Mouse (Mus musculus) midbrain, embryonic 11.5 days (tissue): ENCODE data around the gene Cd163. TPM values are rescaled to one million over a fixed set of nuclear protein-coding genes. Genes with fewer than 3 reads are reported as not detected.
A peak's percentile ranks its signal among the peaks of the same experiment; 100 is the strongest.
"Not testable (repeated sequence)": the region's sequence is repeated elsewhere in the genome, so short reads cannot be mapped to it uniquely, and the experiment has no call there.

Experiments used
- ATAC-seq: fragments of 200-750 bp; cut with Nextera tagmentation; 2 replicates; pipeline ENCODE4 v1.8.0; 2017; ENCODE audit warnings: moderate TSS enrichment, moderate library complexity; ENCODE audit not compliant: low FRiP score
- DNase-seq: peaks from one replicate; pipeline ENCODE4 v3.0.0; 2015; ENCODE audit warnings: low spot score; ENCODE audit errors: missing footprints
- H3K27ac ChIP-seq: fragments of 300-500 bp; sonication (generic); 2 replicates; pipeline ENCODE4 v1.5.1; 2014; ENCODE audit warnings: low read depth, low read length
- H3K27me3 ChIP-seq: fragments of 300-500 bp; sonication (generic); 2 replicates; pipeline ENCODE4 v1.6.1; 2014; ENCODE audit warnings: mild to moderate bottlenecking, low read length, moderate library complexity, mixed read lengths; ENCODE audit not compliant: control insufficient read depth, insufficient read depth
- H3K36me3 ChIP-seq: fragments of 300-500 bp; sonication (generic); 2 replicates; pipeline ENCODE4 v1.6.1; 2014; ENCODE audit warnings: mild to moderate bottlenecking, low read length, moderate library complexity, mixed read lengths; ENCODE audit not compliant: control insufficient read depth, insufficient read depth
- H3K4me1 ChIP-seq: fragments of 300-500 bp; sonication (generic); 2 replicates; pipeline ENCODE4 v1.6.1; 2014; ENCODE audit warnings: low read length; ENCODE audit not compliant: control insufficient read depth, insufficient read depth
- H3K4me2 ChIP-seq: fragments of 300-500 bp; sonication (generic); 2 replicates; pipeline ENCODE4 v1.6.1; 2014; ENCODE audit warnings: mild to moderate bottlenecking, moderate library complexity
- H3K4me3 ChIP-seq: fragments of 300-500 bp; sonication (generic); 2 replicates; pipeline ENCODE4 v1.5.1; 2014; ENCODE audit warnings: low read depth, low read length
- H3K9ac ChIP-seq: fragments of 300-500 bp; sonication (generic); 2 replicates; pipeline ENCODE4 v1.6.1; 2014; ENCODE audit warnings: low read length
- H3K9me3 ChIP-seq: fragments of 300-500 bp; sonication (generic); 2 replicates; pipeline ENCODE4 v1.6.1; 2016; ENCODE audit warnings: low read length; ENCODE audit not compliant: control insufficient read depth
- WGBS: fragments of 180-500 bp; shearing (Covaris S2); extraction: QIAGEN DNeasy Blood & Tissue Kit; methylation state at CpG from one replicate; pipeline ENCODE4 v1.1.7; 2014; 5-methylcytosine and 5-hydroxymethylcytosine counted together
- polyA plus RNA-seq: library from polyadenylated mRNA; unstranded; fragments of >200 nt; fragmentation: Nextera tagmentation; extraction: Ambion mirVana; gene quantifications from 2 replicates; pipeline ENCODE4 v1.2.1, GENCODE M21; 2014

Gene Cd163
- 0.03 TPM in 1 of 2 replicates, not detected in the other for polyA plus RNA-seq

DNA sequence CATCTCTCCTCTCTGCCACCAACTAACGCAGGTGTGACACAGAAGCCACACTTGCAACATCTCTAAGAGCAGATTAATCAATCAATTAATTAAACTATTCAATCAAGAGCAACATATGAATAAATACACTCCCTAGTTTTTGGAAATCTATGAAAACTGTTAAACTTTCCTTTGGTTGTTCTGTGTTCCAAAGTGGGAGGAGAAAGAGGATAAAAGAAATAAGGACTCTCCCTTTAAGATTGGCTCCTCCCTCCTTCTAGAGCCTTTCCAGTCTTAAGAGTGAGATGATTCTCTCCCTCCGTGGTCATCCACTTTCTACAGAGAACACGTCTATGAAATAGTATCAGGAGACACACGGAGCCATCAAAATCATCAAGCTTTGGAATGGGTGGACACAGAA lies at the start of gene Cd163:
Cd163 (plus strand) TSS at position 301 of the 400 bp plus-strand sequence.
- no peak for ATAC-seq
- Histone ChIP-seq H3K36me3 (no peaks in the 10 kb centered on the region), H3K9ac (no peak within 1 kb of the TSS), H3K27ac (no peak within 1 kb of the TSS), H3K4me1 (no peaks in the 10 kb centered on the region), H3K9me3 (no peaks in the 10 kb centered on the region), H3K4me3 (no peak within 1 kb of the TSS), H3K4me2 (no peak within 1 kb of the TSS), H3K27me3 (no peaks in the 10 kb centered on the region)
- 87% methylated on average over 4 of the region's 4 CpGs for WGBS
- no peak for DNase-seq

GRCm38 (mm10) chr6:124255721-124256470 lies 48.6 kb upstream of the Cd163 start:
- ATAC-seq (no peak), DNase-seq (no peak)
- H3K9ac ChIP-seq = no peak overlapping the region
- H3K4me1 ChIP-seq = no peaks in the 10 kb centered on the region
- no peaks in the 10 kb centered on the region for H3K9me3 ChIP-seq
- H3K27ac ChIP-seq = no peak overlapping the region
- no peaks in the 10 kb centered on the region for H3K36me3 ChIP-seq
- H3K4me2 ChIP-seq = no peak overlapping the region
- WGBS = 73% methylated on average over 6 of the region's 6 CpGs
- no peak overlapping the region for H3K4me3 ChIP-seq
- H3K27me3 ChIP-seq = no peaks in the 10 kb centered on the region

DNA sequence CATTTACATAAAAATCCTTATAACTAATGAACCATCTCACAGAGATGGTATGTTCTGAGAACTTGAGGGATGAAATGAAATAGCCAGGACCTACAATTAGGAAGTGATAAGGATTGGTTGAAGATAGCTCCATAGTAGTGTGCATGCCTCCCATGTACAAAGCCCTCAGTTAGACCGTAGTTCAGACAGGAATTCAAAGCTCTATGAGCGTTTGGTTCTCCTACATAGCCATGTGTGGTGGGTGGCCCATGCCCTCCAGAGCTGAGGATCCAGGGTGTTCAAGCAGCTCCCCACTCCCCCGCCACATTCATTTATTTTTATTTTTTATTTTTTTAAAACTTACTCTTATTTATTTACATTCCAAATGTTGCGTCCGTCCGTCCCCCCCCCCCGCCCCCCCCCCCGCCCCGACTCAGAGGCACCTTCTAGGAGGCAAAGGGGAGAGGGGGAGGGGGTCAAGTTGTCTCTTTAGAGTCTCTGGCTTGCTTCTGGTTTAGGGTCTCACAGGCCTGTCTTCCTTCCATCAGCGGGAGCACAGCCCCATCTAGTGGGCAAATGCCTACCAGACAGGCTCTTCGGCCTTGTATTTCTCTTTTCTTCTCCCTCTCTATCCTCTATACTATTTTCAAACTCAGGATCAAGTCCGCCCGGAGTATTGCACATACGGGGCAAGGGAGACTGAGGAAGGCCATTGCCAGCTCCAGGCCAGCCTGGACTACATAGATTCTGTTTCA lies 44.1 kb upstream of the Cd163 start:
- no peak overlapping the region for H3K9ac ChIP-seq
- no peak overlapping the region for H3K4me3 ChIP-seq
- H3K4me2 ChIP-seq = no peak overlapping the region
- ATAC-seq (peak; percentile 89), DNase-seq (peak; percentile 98)
- H3K27ac ChIP-seq = no peak overlapping the region
- no peaks in the 10 kb centered on the region for H3K27me3 ChIP-seq
- 33% methylated on average over 11 of the region's 14 CpGs for whole genome bisulfite sequencing
- no peaks in the 10 kb centered on the region for H3K9me3 ChIP-seq
- H3K4me1 ChIP-seq = no peaks in the 10 kb centered on the region
- no peaks in the 10 kb centered on the region for H3K36me3 ChIP-seq

- Histone ChIP-seq H3K27me3 (no peaks in the 10 kb centered on the region), H3K36me3 (no peaks in the 10 kb centered on the region), H3K4me3 (no peak overlapping the region), H3K9me3 (no peaks in the 10 kb centered on the region), H3K27ac (no peak overlapping the region), H3K4me2 (no peak overlapping the region), H3K4me1 (no peaks in the 10 kb centered on the region), H3K9ac (no peak overlapping the region)
- WGBS = 5% methylated on average over 3 of the region's 3 CpGs
- peak; percentile 93 for DNase-seq
- peak; percentile 54 for ATAC-seq
Measured at GRCm38 (mm10) chr6:124262696-124263095, 41.8 kb upstream of the Cd163 start.

- H3K27me3 ChIP-seq = no peaks in the 10 kb centered on the region
- no peak for DNase-seq
- H3K36me3 ChIP-seq = no peaks in the 10 kb centered on the region
- H3K9ac ChIP-seq = no peak overlapping the region
- no peak for ATAC-seq
- H3K9me3 ChIP-seq = no peaks in the 10 kb centered on the region
- H3K27ac ChIP-seq = no peak overlapping the region
- H3K4me3 ChIP-seq = no peak overlapping the region
- no peak overlapping the region for H3K4me2 ChIP-seq
- no peaks in the 10 kb centered on the region for H3K4me1 ChIP-seq
- 79% methylated on average over 5 of the region's 5 CpGs for WGBS
Measured at GRCm38 (mm10) chr6:124273231-124273880, 31.1 kb upstream of the Cd163 start.

DNA sequence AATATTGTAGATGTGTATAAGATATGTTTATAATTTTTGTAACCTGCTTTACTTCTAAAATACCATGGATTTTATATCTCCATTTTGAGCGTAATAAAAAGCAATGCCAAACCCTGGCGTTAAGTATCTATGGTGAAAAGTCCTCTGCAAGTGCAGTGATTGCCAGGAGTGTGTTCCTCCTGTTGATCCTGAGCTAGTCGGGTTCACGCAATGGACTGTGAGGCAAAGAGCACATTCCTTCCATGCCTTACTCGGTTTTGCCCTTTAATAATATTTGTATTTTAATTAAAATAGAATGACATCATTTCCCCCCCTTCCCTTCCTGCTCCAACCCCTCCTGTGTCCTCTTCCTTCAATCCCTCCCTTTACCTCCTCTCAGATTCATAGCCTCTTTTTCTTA lies 26.8 kb upstream of the Cd163 start:
- Histone ChIP-seq H3K27me3 (no peaks in the 10 kb centered on the region), H3K9ac (no peak overlapping the region), H3K36me3 (no peaks in the 10 kb centered on the region), H3K4me3 (no peak overlapping the region), H3K4me1 (no peaks in the 10 kb centered on the region), H3K4me2 (no peak overlapping the region), H3K27ac (no peak overlapping the region), H3K9me3 (no peaks in the 10 kb centered on the region)
- no peak for ATAC-seq
- WGBS = 86% methylated on average over 5 of the region's 5 CpGs
- DNase-seq = no peak

- DNase-seq (no peak), ATAC-seq (no peak)
- H3K27ac ChIP-seq = no peak overlapping the region
- H3K4me3 ChIP-seq = no peak overlapping the region
- H3K9me3 ChIP-seq = no peaks in the 10 kb centered on the region
- no peaks in the 10 kb centered on the region for H3K4me1 ChIP-seq
- no peaks in the 10 kb centered on the region for H3K36me3 ChIP-seq
- no peaks in the 10 kb centered on the region for H3K27me3 ChIP-seq
- no peak overlapping the region for H3K9ac ChIP-seq
- WGBS = 88% methylated on average over 5 of the region's 5 CpGs
- H3K4me2 ChIP-seq = no peak overlapping the region
Measured at GRCm38 (mm10) chr6:124278291-124278690, 26.2 kb upstream of the Cd163 start.

- Histone ChIP-seq H3K27ac (no peak overlapping the region), H3K9ac (no peak overlapping the region), H3K4me3 (no peak overlapping the region), H3K27me3 (no peaks in the 10 kb centered on the region), H3K9me3 (no peaks in the 10 kb centered on the region), H3K36me3 (no peaks in the 10 kb centered on the region), H3K4me2 (no peak overlapping the region), H3K4me1 (no peaks in the 10 kb centered on the region)
- WGBS = 93% methylated on average over 4 of the region's 4 CpGs
- no peak for ATAC-seq
- DNase-seq = no peak
Measured at GRCm38 (mm10) chr6:124282731-124283130, 21.7 kb upstream of the Cd163 start.

DNA sequence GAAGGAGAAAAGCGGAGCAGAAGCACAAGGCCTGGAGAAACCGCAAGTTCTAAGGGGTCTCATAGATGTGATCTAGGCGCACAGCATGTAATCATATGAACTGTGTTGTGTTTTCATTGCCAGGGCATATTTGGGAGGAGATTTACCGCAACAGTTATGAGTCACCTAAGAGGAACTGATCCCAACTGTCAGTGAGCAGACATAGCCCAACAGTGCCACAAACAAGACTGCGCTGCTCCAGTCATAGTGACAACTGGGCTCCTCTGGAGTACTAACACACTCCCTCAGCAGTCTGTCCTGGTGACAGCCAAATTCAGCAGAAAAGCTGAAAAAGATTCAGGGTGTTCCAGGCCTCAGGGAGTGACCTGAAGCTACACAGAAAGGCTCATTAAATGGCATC lies 7.1 kb upstream of the Cd163 start:
- H3K36me3 ChIP-seq, H3K27ac ChIP-seq, H3K4me1 ChIP-seq, H3K9me3 ChIP-seq, H3K4me3 ChIP-seq, ATAC-seq, DNase-seq, H3K9ac ChIP-seq, H3K27me3 ChIP-seq, H3K4me2 ChIP-seq: not testable (repeated sequence)
- 93% methylated on average over 4 of the region's 5 CpGs for WGBS
